Mouse (Mus musculus) forebrain, postnatal 0 days (tissue): ENCODE measurements around the gene Cacna1g. TPM values are rescaled to one million over a fixed set of nuclear protein-coding genes. Genes with fewer than 3 reads are reported as not detected.

ENCODE experiments used
- ATAC-seq: fragments of 200-750 bp; cut with Nextera tagmentation; 2 replicates; pipeline ENCODE4 v1.8.0; 2017; ENCODE audit warnings: mild to moderate bottlenecking, moderate library complexity
- DNase-seq: peaks from one replicate; pipeline ENCODE4 v3.0.0-alpha.2; 2015
- H3K27ac ChIP-seq: fragments of 300-500 bp; sonication (generic); 2 replicates; pipeline ENCODE4 v1.5.1; 2014; ENCODE audit warnings: low read depth, mild to moderate bottlenecking, antibody characterized with exemption, low read length, moderate library complexity, mixed read lengths
- H3K27me3 ChIP-seq: fragments of 300-500 bp; sonication (generic); 2 replicates; pipeline ENCODE4 v1.6.1; 2014; ENCODE audit warnings: mild to moderate bottlenecking, low read length, mixed read lengths; ENCODE audit not compliant: insufficient read depth
- H3K36me3 ChIP-seq: fragments of 300-500 bp; sonication (generic); 2 replicates; pipeline ENCODE4 v1.6.1; 2014; ENCODE audit warnings: mild to moderate bottlenecking, moderate library complexity; ENCODE audit not compliant: insufficient read depth
- H3K4me1 ChIP-seq: fragments of 300-500 bp; sonication (generic); 2 replicates; pipeline ENCODE4 v1.6.1; 2014; ENCODE audit warnings: antibody characterized with exemption; ENCODE audit not compliant: insufficient read depth
- H3K4me2 ChIP-seq: fragments of 300-500 bp; sonication (generic); 2 replicates; pipeline ENCODE4 v1.6.1; 2014; ENCODE audit warnings: low read depth, mild to moderate bottlenecking, moderate library complexity
- H3K4me3 ChIP-seq: fragments of 300-500 bp; sonication (generic); 2 replicates; pipeline ENCODE4 v1.5.1; 2014; ENCODE audit warnings: low read depth, low read length, mixed read lengths
- H3K9ac ChIP-seq: fragments of 300-500 bp; sonication (generic); 2 replicates; pipeline ENCODE4 v1.6.1; 2014; ENCODE audit warnings: mild to moderate bottlenecking
- H3K9me3 ChIP-seq: fragments of 300-500 bp; sonication (generic); 2 replicates; pipeline ENCODE4 v1.6.1; 2016; ENCODE audit warnings: low read length
- CTCF ChIP-seq: sonication (generic); IDR thresholded peaks from 2 replicates; pipeline ENCODE4 v1.5.1; 2016; ENCODE audit warnings: antibody characterized with exemption, control low read depth, low read depth
- WGBS: fragments of 180-500 bp; shearing (Covaris S2); extraction: QIAGEN DNeasy Blood & Tissue Kit; methylation state at CpG from one replicate; pipeline ENCODE4 v1.1.7; 2014; 5-methylcytosine and 5-hydroxymethylcytosine counted together
- polyA plus RNA-seq: library from polyadenylated mRNA; unstranded; fragments of >200 nt; fragmentation: Nextera tagmentation; extraction: Ambion mirVana; gene quantifications from 2 replicates; pipeline ENCODE4 v1.2.1, GENCODE M21; 2015
- total RNA-seq: library from RNA; depleted of rRNA; stranded (reverse); fragments of >200 nt; gene quantifications from 2 replicates; pipeline ENCODE4 v1.2.3, GENCODE M21; 2014

Gene Cacna1g
- total and polyA plus RNA-seq, 2 experiments from 2014 or later: 5.3 to 62.9 TPM

- DNase-seq (no peak), ATAC-seq (no peak)
- Histone ChIP-seq H3K4me2 (peak within 1 kb of the TSS; percentile 49), H3K27ac (no peak within 1 kb of the TSS), H3K4me3 (peak within 1 kb of the TSS; percentile 24), H3K9me3 (no peaks in the 10 kb centered on the region), H3K9ac (peak within 1 kb of the TSS; percentile 25; the same call in 1 of the 2 replicates), H3K36me3 (no peaks in the 10 kb centered on the region), H3K4me1 (peaks cover 10% of the 10 kb centered on the region), H3K27me3 (peaks cover 3% of the 10 kb centered on the region; the same call in 1 of the 2 replicates)
- TF ChIP-seq CTCF: no peak
- WGBS: 3% methylated on average over 25 of the region's 26 CpGs
Observed at GRCm38 (mm10) chr11:94499661-94500152, 25.7 kb upstream of the Cacna1g start, which contains the start of gene Epn3. Gene Epn3, minus strand, starts transcription at chr11:94499974.

- H3K9ac ChIP-seq: peak overlapping the region; percentile 25; the same call in 1 of the 2 replicates
- no peaks in the 10 kb centered on the region for H3K9me3 ChIP-seq
- no peaks in the 10 kb centered on the region for H3K36me3 ChIP-seq
- peaks cover 3% of the 10 kb centered on the region; the same call in 1 of the 2 replicates for H3K27me3 ChIP-seq
- H3K4me2 ChIP-seq: peak overlapping the region; percentile 49
- H3K27ac ChIP-seq: no peak overlapping the region
- DNase-seq (peak; percentile 45), ATAC-seq (peak; percentile 78)
- H3K4me1 ChIP-seq: peaks cover 10% of the 10 kb centered on the region
- 0 out of 2 replicates have a peak overlapping the region, but pooled peaks have one; percentile 24 for H3K4me3 ChIP-seq
- no peak for TF ChIP-seq CTCF
- 18% methylated on average over 2 of the region's 2 CpGs for WGBS
Observed at GRCm38 (mm10) chr11:94499035-94499434, 25.0 kb upstream of the Cacna1g start.

- peaks cover 3% of the 10 kb centered on the region; the same call in 1 of the 2 replicates for H3K27me3 ChIP-seq
- no peak overlapping the region for H3K9ac ChIP-seq
- TF ChIP-seq CTCF: no peak
- peak overlapping the region; percentile 49 for H3K4me2 ChIP-seq
- DNase-seq (peak; percentile 56), ATAC-seq (peak; percentile 50)
- no peaks in the 10 kb centered on the region for H3K9me3 ChIP-seq
- H3K36me3 ChIP-seq: no peaks in the 10 kb centered on the region
- no peak overlapping the region for H3K4me3 ChIP-seq
- H3K27ac ChIP-seq: no peak overlapping the region
- WGBS: 14% methylated on average over 19 of the region's 19 CpGs
- H3K4me1 ChIP-seq: peaks cover 10% of the 10 kb centered on the region
Observed at GRCm38 (mm10) chr11:94498093-94498996, 24.3 kb upstream of the Cacna1g start.

GRCm38 (mm10) chr11:94495415-94495814 lies 21.4 kb upstream of the Cacna1g start:
- Histone ChIP-seq H3K27me3 (peaks cover 3% of the 10 kb centered on the region; the same call in 1 of the 2 replicates), H3K36me3 (no peaks in the 10 kb centered on the region), H3K9ac (no peak overlapping the region), H3K4me2 (no peak overlapping the region), H3K27ac (no peak overlapping the region), H3K9me3 (no peaks in the 10 kb centered on the region), H3K4me3 (no peak overlapping the region), H3K4me1 (peaks cover 10% of the 10 kb centered on the region)
- no peak for DNase-seq
- 78% methylated on average over 3 of the region's 3 CpGs for WGBS
- no peak for TF ChIP-seq CTCF
- no peak for ATAC-seq

- peak overlapping the region; percentile 54 for H3K4me3 ChIP-seq
- H3K27me3 ChIP-seq: no peaks in the 10 kb centered on the region
- H3K9ac ChIP-seq: peak overlapping the region; percentile 71
- H3K9me3 ChIP-seq: no peaks in the 10 kb centered on the region
- no peak overlapping the region for H3K27ac ChIP-seq
- H3K4me2 ChIP-seq: peak overlapping the region; percentile 74
- no peaks in the 10 kb centered on the region for H3K36me3 ChIP-seq
- DNase-seq (no peak), ATAC-seq (no peak)
- TF ChIP-seq CTCF: no peak
- WGBS: 66% methylated on average over 7 of the region's 7 CpGs
- H3K4me1 ChIP-seq: no peaks in the 10 kb centered on the region; the same call in 1 of the 2 replicates
Observed at GRCm38 (mm10) chr11:94491749-94492099, 17.7 kb upstream of the Cacna1g start.

GRCm38 (mm10) chr11:94491035-94491748 lies 17.2 kb upstream of the Cacna1g start:
- peak; percentile 79 for DNase-seq
- H3K9ac ChIP-seq: peak overlapping the region; percentile 71
- H3K27ac ChIP-seq: 0 out of 2 replicates have a peak overlapping the region, but pooled peaks have one; percentile 9

More at GRCm38 (mm10) chr11:94491035-94491748, 17.2 kb upstream of the Cacna1g start:
- Histone ChIP-seq H3K36me3 (no peaks in the 10 kb centered on the region), H3K9me3 (no peaks in the 10 kb centered on the region), H3K27me3 (no peaks in the 10 kb centered on the region), H3K4me1 (no peaks in the 10 kb centered on the region; the same call in 1 of the 2 replicates), H3K4me2 (peak overlapping the region; percentile 74), H3K4me3 (peak overlapping the region; percentile 54)
- peak; percentile 81 for ATAC-seq
- no peak; the same call in 1 of the 2 replicates for TF ChIP-seq CTCF
- 4% methylated on average over 54 of the region's 55 CpGs for WGBS
